Comparison of ENCODE assay signal across 12 mouse cellular contexts in the genomic region with DNA sequence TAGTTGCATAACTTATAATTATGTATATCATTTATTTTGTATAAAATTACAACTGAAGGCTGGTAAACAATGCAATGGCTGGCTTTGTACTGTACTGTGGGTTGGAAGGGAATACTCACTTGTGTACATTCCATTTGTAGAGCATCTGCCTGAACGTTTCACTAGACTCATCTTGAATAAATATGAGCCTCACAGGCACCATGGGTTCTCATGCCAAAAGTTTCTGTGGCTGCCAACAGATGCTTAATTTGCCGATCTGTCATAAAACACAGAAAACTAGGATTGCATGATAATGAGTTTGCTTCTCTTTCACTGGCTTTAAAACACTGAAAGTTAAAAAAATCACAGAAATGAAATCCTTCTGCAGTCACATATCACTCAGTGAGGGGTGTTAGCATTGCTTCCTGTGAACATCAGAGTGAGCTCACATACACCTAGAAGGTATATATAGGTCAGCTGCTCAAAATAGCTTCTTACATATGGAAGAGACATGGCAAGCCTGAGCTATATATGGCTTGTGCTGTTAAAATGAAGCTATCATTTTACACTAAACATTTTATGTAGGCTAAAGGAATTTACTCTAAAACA.
A peak's percentile ranks its signal among the peaks of the same experiment; 100 is the strongest.
DNase-seq lines count a peak whose midpoint lies in the region; ATAC-seq and TF ChIP-seq lines count a peak whose summit lies in the region.
"Had no signal": no experiment of that assay in that cellular context is flagged by ENCODE, and none has a peak within 500 bp of the region (broad histone marks: within the 10 kb centered on the region; RNA-seq: fewer than 3 reads in every experiment).

No protein-coding gene starts in this region.

- no peak for ATAC-seq in embryonic facial prominence, embryonic 14.5 days (ENCODE audit: low read depth)
- no peak for ATAC-seq in erythroid progenitor cell, adult 5-6 weeks (replicated peaks; ENCODE audit: low FRiP score, poor library complexity, severe bottlenecking)
- ATAC-seq: intestine, embryonic 16.5 days had no signal

- no peaks in the 10 kb centered on the region for H3K9me3 ChIP-seq in embryonic facial prominence, embryonic 14.5 days (ENCODE audit: control insufficient read depth, low read length)
- H3K9me3 ChIP-seq in embryonic facial prominence, embryonic 10.5 days = no peaks in the 10 kb centered on the region

- 42% methylated on average over 2 of the region's 2 CpGs for WGBS in embryonic facial prominence, embryonic 14.5 days
- 80% methylated on average over 2 of the region's 2 CpGs for WGBS in embryonic facial prominence, embryonic 10.5 days

- H3K27ac ChIP-seq in embryonic facial prominence, embryonic 14.5 days (replicated peaks; ENCODE audit: low read depth, low read length) = no peak overlapping the region
- no peak overlapping the region for H3K27ac ChIP-seq in embryonic facial prominence, embryonic 10.5 days (replicated peaks)
- H3K27ac ChIP-seq in layer of hippocampus, adult 2 months = no peak overlapping the region
- H3K27ac ChIP-seq: liver, embryonic 14.5 days had no signal

- no peak overlapping the region for H3K9ac ChIP-seq in embryonic facial prominence, embryonic 14.5 days (ENCODE audit: low read depth, low read length)
- H3K9ac ChIP-seq: liver, embryonic 14.5 days had no signal

- H3K4me3 ChIP-seq in embryonic facial prominence, embryonic 14.5 days (ENCODE audit: low read depth, low read length) = no peak overlapping the region
- H3K4me3 ChIP-seq in embryonic facial prominence, embryonic 10.5 days = no peak overlapping the region
- H3K4me3 ChIP-seq in layer of hippocampus, adult 2 months = no peak overlapping the region

- no peaks in the 10 kb centered on the region; the same call in 1 of the 2 replicates for H3K4me1 ChIP-seq in embryonic facial prominence, embryonic 14.5 days (ENCODE audit: control insufficient read depth, insufficient read depth, low read length)
- no peaks in the 10 kb centered on the region for H3K4me1 ChIP-seq in embryonic facial prominence, embryonic 10.5 days

- no peak for TF ChIP-seq POLR2A in brain, embryonic 14.5 days (IDR thresholded peaks at IDR 0.05; ENCODE audit: borderline replicate concordance, extremely low read depth, insufficient read depth, insufficient read length, poor library complexity, severe bottlenecking)

- no peaks in the 10 kb centered on the region for H3K36me3 ChIP-seq in embryonic facial prominence, embryonic 14.5 days (ENCODE audit: control insufficient read depth, insufficient read depth, low read length)
- H3K36me3 ChIP-seq in embryonic facial prominence, embryonic 10.5 days (replicated peaks) = no peaks in the 10 kb centered on the region

- peak; percentile 47 for DNase-seq in embryonic facial prominence, embryonic 14.5 days (ENCODE audit: low spot score)
- DNase-seq in embryonic facial prominence, embryonic 10.5 days (ENCODE audit: low spot score) = no peak
- peak; percentile 89 for DNase-seq in brain, embryonic 14.5 days (ENCODE audit: low read depth)
- DNase-seq in layer of hippocampus, adult 2 months (ENCODE audit: low spot score in 2 of 2) = peak; percentile 37 to 71
- DNase-seq in left cerebral cortex, postnatal 4 days = peak; percentile 8
- no peak for DNase-seq in kidney, postnatal 14 days
- no peak for DNase-seq in adrenal gland, adult 2 months
- DNase-seq: heart, postnatal 10 days; thymus, postnatal 14 days had no signal

- no peak overlapping the region for H3K4me2 ChIP-seq in embryonic facial prominence, embryonic 14.5 days (ENCODE audit: low read depth, low read length)

- no peaks in the 10 kb centered on the region for H3K27me3 ChIP-seq in embryonic facial prominence, embryonic 14.5 days (replicated peaks; ENCODE audit: control insufficient read depth, insufficient read depth, low read length)
- no peaks in the 10 kb centered on the region for H3K27me3 ChIP-seq in embryonic facial prominence, embryonic 10.5 days (replicated peaks; ENCODE audit: low read depth, poor library complexity, severe bottlenecking)

- TF ChIP-seq CTCF in brain, embryonic 14.5 days (IDR thresholded peaks at IDR 0.05; ENCODE audit: borderline replicate concordance, extremely low read depth, insufficient read depth, insufficient read length) = no peak
- no peak for TF ChIP-seq CTCF in layer of hippocampus, adult 2 months (conservative IDR thresholded peaks at IDR 0.05)

- intact Hi-C loops in left cerebral cortex, postnatal 4 days (cut with DNase I) = no loop called here

Comparison
In these comparisons a context has a peak if more than half of its experiments do, and no peak if none do; other contexts are left out.
1. DNase-seq: peak in embryonic facial prominence, embryonic 14.5 days (single experiment), brain, embryonic 14.5 days (single experiment), layer of hippocampus, adult 2 months (2 of 2) and left cerebral cortex, postnatal 4 days (single experiment); none in embryonic facial prominence, embryonic 10.5 days (single experiment), kidney, postnatal 14 days (single experiment) and adrenal gland, adult 2 months (single experiment).